Mouse (Mus musculus) adrenal gland, adult 8-10 months (tissue): ENCODE measurements around the gene Smad3. TPM values are rescaled to one million over a fixed set of nuclear protein-coding genes. Genes with fewer than 3 reads are reported as not detected.

Experiments
- DNase-seq: peaks from one replicate; pipeline ENCODE4 v3.0.0; 2022
- total RNA-seq, 4 experiments: library from RNA; stranded (reverse); gene quantifications; 2 replicates each; pipeline ENCODE4 v1.2.4; 2022

Gene Smad3
- total RNA-seq, 4 experiments from 2014 or later: 27.0 to 49.6 (median 37.1) TPM

DNA sequence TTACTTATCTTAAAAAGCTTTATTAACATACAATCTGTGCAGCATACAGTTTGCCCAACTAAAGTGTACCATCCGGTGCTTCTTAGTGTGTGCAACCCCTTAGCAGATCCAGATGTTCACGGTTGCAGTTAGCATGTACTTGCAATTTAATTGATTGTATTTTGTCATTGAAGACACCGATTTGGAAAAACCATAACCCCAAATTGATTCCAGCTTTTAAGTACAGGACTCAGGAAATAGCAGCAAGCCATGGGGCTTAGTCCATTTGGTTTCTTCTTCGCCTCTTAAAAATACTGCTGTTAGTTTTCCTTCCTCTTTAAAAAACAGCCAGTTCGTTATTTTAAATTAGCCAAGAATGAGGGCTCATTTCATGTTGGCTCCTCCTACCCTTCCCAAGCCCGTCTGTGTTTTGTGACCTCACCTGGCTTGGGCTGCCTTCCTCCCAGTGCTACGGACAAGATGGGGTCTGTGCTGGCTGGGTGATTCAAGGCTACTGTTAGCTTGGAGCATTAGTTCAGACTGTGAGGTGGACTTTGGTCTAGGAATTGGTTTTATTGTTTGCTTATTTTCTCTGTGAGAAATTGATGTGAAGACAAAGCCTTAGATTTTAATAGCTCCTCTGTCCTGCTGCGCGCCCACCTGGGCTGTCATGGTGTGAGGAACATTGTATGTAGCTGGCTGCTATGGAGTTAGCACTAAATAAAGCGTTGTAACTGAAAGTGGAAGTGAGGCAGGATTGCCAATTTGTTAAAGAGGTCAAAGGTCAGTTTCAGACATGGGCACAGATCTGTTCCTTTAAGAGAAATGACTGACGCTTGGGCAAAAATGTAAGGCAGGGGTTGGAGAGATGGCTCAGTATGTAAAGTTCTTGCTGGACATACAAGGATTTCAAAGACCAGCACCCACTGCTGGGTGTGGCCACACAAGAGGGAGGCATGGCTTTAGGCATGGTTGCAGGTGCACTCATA, 143.5 kb downstream of the Smad3 start:
- no peak for DNase-seq

DNA sequence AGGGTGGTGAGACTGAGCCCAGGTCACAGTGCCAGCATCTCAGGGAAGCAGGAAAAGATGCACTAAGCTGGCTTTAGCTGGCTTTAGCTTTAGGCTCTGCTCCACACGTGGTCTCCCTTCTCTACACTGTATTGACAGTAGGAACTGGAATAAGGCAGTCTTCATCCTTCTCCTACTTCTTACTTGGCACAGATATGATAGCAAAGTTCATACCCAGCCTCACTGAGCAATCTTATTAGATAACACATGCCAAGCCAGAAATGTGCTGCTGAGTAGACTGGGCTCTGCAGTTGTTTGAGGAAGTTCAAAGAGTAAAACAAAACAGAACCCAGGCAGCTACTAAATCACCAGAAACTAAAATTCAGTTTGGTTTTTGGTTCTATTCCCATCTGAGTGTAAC, 144.2 kb downstream of the Smad3 start:
- DNase-seq: no peak

DNA sequence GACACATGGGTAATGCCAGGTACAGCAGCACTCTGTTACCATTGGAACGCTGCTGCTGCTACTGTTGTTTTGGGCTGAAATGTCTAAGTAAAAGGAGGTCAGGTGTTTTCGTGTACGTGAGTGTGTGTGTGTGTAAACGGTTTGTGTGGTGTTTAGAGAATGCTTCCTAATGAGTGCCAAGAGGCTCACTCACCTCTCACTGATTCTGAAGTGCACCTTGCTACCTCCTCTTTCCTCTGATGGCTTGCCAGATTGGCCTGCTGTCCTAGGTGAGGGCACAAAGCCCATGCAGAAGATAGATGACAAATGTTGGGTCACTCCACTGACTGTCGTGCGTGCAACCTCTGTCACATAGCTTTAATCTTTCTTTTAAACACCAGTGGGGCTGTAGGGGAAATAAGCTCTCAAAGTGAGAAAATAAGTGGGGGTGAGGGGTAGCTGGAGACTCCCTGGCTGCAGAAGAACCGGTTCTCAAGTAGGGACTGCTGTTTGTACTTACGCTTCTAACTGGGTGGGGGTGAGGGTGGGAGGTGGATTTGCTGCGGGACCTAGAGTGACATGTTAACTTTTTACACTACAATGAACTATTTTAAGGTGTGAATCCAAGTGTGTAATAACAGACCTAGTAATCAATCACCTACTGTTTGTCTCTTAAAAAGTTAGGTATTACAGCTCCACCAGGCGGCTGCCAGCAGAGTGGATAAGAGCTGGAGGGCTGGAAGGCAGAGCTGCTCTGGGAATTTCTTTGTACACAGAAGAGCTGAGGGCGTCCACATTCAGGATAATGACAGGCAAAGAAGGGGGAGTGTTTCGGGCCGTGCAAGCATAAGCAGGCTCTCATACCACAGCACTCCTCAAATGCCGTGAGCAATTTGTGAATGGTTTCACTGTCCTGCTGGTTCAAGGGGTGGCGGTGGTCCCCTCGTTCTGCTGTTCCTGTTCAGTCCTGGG, 145.0 kb downstream of the Smad3 start:
- DNase-seq: no peak

GRCm38 (mm10) chr9:63611967-63612366, 145.8 kb downstream of the Smad3 start:
- DNase-seq: no peak

DNA sequence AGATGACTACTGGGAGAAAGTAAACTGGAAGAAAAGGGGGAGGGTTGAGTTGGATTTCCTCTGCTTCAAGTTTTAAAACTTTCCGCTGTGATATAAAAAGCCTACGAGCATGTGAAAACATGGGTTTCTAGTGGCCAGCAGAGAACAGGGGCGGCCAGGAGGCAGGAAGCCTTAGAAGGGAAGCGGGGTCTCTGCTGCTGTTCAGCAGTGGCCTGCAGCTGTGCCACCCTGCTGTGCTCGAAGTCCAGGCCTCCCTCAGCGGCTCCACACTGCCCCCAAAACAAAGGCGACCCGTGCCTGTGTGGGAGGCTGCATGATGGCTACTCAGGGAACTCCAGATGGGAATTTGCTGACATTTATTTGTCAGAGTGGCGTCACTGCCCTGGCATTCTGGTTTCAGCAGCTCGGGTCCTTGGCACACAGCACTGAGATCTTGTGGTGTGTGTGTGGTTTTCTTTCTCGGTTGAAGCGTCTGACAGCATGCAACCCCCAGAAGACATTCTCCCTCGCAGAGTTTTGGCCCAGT, 146.9 kb downstream of the Smad3 start:
- peak; percentile 60 for DNase-seq

DNA sequence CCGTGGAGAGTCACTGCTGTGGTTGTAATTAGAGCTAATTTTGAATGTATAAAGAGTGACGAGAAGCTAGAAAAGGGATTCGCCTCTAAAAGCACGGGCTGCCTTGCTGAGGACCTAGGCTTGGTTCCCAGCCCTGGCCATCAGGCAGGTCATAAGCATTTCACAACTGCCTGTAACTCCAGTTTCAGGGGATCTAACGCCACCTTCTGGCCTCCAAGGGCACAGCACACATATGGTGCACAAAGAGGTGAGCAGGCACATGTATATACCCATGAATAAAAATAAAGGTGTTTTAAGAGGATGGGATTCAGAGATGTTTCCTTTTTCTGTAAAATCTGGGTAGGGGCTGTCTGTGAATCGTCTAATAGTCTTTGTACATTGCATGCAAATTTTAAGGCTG, 147.6 kb downstream of the Smad3 start:
- DNase-seq: no peak

DNA sequence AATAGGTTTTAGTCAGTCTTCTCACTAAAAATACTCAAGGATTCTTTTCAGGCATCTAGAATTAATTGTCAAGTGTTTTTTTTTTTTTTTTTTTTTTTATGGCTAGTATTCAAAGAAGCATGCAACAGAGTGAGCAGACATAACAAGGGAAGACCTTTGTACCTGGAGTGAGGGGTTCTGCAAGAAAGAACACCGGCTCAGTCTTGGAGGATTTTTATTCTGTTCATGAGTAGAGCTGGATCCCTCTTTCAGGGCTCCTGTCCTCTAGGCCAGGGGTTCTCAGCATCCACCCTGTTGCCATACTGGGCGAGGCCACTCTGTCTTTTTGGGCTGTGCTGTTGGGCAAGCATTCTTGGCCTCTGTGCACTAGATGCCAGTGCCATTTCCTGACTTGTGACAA, 148.0 kb downstream of the Smad3 start:
- no peak for DNase-seq

- no peak for DNase-seq
These were observed 148.5 kb downstream of the Smad3 start for GRCm38 (mm10) chr9:63609246-63609645.

DNA sequence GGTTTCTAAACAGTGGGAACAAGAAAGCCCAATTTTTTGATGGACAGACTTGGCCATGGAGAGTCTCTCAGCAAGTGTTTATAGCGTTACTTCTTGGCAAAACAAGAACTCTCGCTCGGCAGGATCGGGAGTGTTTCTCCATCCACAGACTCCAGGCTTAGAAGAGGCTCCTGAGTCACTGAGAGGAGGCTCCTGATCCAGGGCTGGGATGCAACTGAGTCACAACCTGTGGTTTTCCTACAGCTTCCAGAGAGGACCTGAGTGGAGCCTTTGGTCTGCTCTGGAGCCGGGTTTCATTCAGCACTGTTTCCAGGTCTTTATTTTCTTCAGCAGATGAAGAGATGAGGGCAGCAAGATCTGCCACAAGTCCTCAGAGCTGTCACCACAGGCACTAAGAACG, 149.8 kb downstream of the Smad3 start:
- DNase-seq: no peak

- DNase-seq: no peak
These were observed 151.2 kb downstream of the Smad3 start for GRCm38 (mm10) chr9:63606594-63606993.

- DNase-seq: no peak
These were observed 153.9 kb downstream of the Smad3 start for GRCm38 (mm10) chr9:63603849-63604248.

DNA sequence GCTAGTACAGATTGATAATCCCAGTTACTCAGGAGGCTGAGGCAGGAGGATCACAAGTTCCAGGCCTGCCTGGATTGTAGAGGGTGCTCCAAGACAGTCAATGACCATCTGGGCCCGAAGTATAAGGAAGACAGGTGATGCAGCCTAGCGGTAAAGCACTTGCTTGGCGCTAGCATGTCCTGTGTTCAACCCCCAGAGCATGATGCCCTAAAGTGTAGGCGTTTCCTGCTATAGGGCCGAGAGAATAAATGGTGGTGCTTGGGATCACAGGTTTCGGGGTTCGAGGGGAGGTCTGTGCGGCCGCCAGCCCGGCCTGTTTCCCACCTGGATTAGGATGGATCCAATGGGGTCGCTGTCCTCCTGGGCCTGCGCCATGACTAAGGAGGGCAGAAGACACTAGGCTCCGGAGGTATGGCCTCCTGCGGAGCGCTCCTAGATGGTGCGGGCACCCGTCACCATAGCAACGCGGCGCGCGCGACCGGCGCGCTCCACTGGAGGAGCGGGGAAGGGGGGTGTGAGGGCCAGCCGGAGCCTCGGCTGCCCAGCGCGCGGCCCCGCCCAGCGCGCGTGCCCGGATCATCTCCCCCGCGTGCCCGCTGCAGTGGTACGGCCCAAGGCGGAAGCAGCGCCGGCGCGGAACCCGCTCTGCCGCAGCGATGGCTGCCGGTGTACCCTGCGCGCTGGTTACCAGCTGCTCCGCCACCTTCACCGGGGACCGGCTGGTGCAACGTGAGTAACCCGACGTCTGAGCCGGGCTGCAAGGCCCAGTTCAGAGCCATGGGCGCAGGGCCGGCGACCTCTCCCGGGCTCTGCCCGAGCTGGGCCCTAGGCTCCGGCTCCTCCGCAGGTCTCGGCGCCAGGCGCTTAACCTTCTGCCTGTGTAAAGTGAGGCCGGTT, 155.5 kb downstream of the Smad3 start, which contains the start of the genes Iqch and Aagab:
Gene Iqch, minus strand, starts transcription at position 451 of the 897 bp plus-strand sequence.
Gene Aagab, plus strand, starts transcription at position 618 of the 897 bp plus-strand sequence.
- peak; percentile 94 for DNase-seq

Other genes starting within 250 kb of the Smad3 start
- gene Iqch, start 155.5 kb downstream of the Smad3 start, total RNA-seq: under 1 TPM; 0.07 to 0.12 (median 0.10) TPM
- gene Aagab, start 155.3 kb downstream of the Smad3 start, total RNA-seq: 10 to 100 TPM; 32.4 to 41.5 (median 36.8) TPM